Mouse (Mus musculus) ES-E14 (cell line): ENCODE measurements around the gene Gps2. TPM values are rescaled to one million over a fixed set of nuclear protein-coding genes. Genes with fewer than 3 reads are reported as not detected.

Experiments used
- DNase-seq: peaks from one replicate; pipeline ENCODE4 v3.0.0-alpha.2; 2013; ENCODE audit warnings: low read depth, low spot score
- H3K27ac ChIP-seq: 2 replicates; pipeline ENCODE4 v1.5.1; 2012; ENCODE audit warnings: low read depth, mild to moderate bottlenecking, low read length, moderate library complexity, mixed read lengths; ENCODE audit not compliant: poor library complexity, insufficient read depth, severe bottlenecking
- H3K36me3 ChIP-seq: 2 replicates; pipeline ENCODE4 v1.6.1; 2012; ENCODE audit warnings: mild to moderate bottlenecking, low read length, moderate library complexity, mixed read lengths; ENCODE audit not compliant: control insufficient read depth, poor library complexity, insufficient read depth, severe bottlenecking
- H3K4me1 ChIP-seq, 2 experiments: fragments of 150-350 bp in 1 of 2; sonication (generic) in 1 of 2; 2 replicates each; pipeline ENCODE4 v1.6.1; 2012; ENCODE audit warnings: low read length in 2 of 2, mild to moderate bottlenecking in 1 of 2, mixed read lengths in 1 of 2; ENCODE audit not compliant: control insufficient read depth in 2 of 2, insufficient read depth in 2 of 2, poor library complexity in 1 of 2
- H3K4me3 ChIP-seq, 2 experiments: fragments of 150-350 bp in 1 of 2; sonication (generic) in 1 of 2; 2 replicates each; pipeline ENCODE4 v1.5.1; 2012; ENCODE audit warnings: low read length in 2 of 2, low read depth in 1 of 2, mild to moderate bottlenecking in 1 of 2, mixed read lengths in 1 of 2; ENCODE audit not compliant: insufficient read depth in 1 of 2, poor library complexity in 1 of 2, severe bottlenecking in 1 of 2
- H3K9ac ChIP-seq: 2 replicates; pipeline ENCODE4 v1.6.1; 2012; ENCODE audit warnings: low read depth, mild to moderate bottlenecking, low read length, mixed read lengths; ENCODE audit not compliant: poor library complexity, insufficient read depth, severe bottlenecking
- H3K9me3 ChIP-seq: fragments of 150-350 bp; sonication (generic); 2 replicates; pipeline ENCODE4 v1.6.1; 2012; ENCODE audit warnings: low read depth, mild to moderate bottlenecking, low read length; ENCODE audit not compliant: control insufficient read depth, insufficient read depth
- CHD2 ChIP-seq: IDR thresholded peaks from 2 replicates; pipeline ENCODE4 v1.6.1; 2014; ENCODE audit warnings: mild to moderate bottlenecking, low read depth, low read length, inconsistent platforms
- HCFC1 ChIP-seq: IDR thresholded peaks from 2 replicates; pipeline ENCODE4 v1.6.1; 2012; ENCODE audit warnings: low read length, inconsistent platforms, borderline replicate concordance; ENCODE audit not compliant: insufficient read depth
- MAFK ChIP-seq: IDR thresholded peaks from 2 replicates; pipeline ENCODE4 v1.6.1; 2014; ENCODE audit warnings: mild to moderate bottlenecking, low read depth, low read length, inconsistent platforms; ENCODE audit not compliant: insufficient read depth
- ZC3H11A ChIP-seq: IDR thresholded peaks from 2 replicates; pipeline ENCODE4 v1.6.1; 2012; ENCODE audit warnings: low read depth, mild to moderate bottlenecking, inconsistent platforms, low read length, borderline replicate concordance
- ZNF384 ChIP-seq: IDR thresholded peaks from 2 replicates; pipeline ENCODE4 v1.6.1; 2012; ENCODE audit warnings: low read depth, low read length, inconsistent platforms
- in situ Hi-C, 2 experiments: fragments of 600-800 bp; cut with MboI; formaldehyde crosslinking; loops; one replicate each; pipeline ENCODE4 v1.15.1; 2025; ENCODE audit warnings: low sequenced_read_pairs in 2 of 2, inconsistent platforms in 1 of 2; ENCODE audit not compliant: unreplicated experiment in 2 of 2
- total RNA-seq: library from RNA; depleted of rRNA; stranded (reverse); fragments of 300-350 nt; gene quantifications from 2 replicates; pipeline ENCODE4 v1.2.3, GENCODE M21; 2012; rRNA removed

The Gps2 gene
- total RNA-seq, 1 experiment: 15.5 TPM

DNA sequence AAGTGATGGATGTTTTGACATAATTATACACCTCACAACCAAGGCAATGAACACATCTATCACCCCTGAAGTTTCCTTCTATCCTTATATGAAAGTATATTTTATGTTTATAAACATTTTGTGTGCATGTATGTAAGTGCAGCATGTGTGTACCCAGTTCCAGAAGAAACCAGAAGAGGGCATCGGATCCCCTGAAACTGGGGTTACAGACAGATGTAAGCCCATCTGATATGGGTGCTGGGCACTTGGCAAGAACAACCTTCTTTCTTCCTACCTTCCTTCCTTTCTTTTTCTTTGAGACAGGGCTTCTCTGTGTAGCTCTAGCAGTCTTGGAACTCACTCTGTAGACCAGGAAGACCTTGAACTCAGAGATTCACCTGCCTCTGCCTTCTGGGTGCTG, 42.5 kb downstream of the Gps2 start:
- no peak for TF ChIP-seq ZC3H11A
- no peak overlapping the region for H3K27ac ChIP-seq
- no peak for DNase-seq
- no peak overlapping the region for H3K4me3 ChIP-seq
- no peaks in the 10 kb centered on the region for H3K9me3 ChIP-seq
- in situ Hi-C loops: no loop called here
- H3K36me3 ChIP-seq: no peaks in the 10 kb centered on the region
- H3K9ac ChIP-seq: no peak overlapping the region
- no peaks in the 10 kb centered on the region for H3K4me1 ChIP-seq

DNA sequence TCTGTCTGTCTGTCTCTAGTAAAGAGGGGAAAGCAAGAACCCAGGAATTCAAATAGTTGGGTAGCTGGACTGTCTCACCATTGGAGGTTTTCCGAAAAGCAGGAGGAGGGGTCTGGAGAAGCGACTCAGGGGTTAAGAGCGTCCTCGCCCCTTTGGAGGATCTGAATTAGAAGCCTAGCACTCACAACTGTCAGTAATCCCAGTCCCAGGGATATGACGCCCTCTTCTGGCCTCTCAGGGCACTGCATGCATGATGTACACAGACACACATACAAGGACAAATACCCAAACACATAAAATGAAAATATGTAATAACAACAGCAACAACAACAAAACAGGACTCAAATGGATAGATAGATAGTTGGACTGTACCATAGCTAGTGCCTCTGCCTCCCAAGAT, 46.9 kb downstream of the Gps2 start:
- Histone ChIP-seq H3K4me3 (no peak overlapping the region), H3K27ac (no peak overlapping the region), H3K9me3 (no peaks in the 10 kb centered on the region), H3K9ac (no peak overlapping the region), H3K36me3 (no peaks in the 10 kb centered on the region), H3K4me1 (peaks cover 0 to 3% of the 10 kb centered on the region in 2 experiments; a peak in 1 of 4 replicates)
- TF ChIP-seq MAFK (no peak), ZC3H11A (peak; percentile 49; the same call in 1 of the 2 replicates)
- in situ Hi-C loops: no loop called here
- peak; percentile 75 for DNase-seq

DNA sequence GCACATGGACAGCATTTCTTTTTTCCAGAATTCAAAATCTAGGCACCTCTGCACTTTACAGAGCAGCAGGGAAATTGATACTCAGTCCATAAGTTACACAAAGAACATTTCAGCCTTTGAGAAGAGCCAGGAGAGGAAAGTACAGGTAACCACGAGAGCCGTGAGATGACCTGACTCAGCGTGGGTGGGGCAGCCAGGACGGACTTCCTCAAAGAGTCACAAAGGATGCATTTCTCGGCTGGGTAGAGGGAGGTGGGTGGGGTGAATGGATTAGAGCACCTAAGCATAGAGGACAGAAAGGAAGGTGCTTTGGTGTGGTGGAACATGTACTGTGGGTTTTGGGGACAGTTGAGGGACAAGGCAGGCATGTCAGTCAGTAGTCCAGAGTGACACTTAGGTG, 48.2 kb downstream of the Gps2 start:
- DNase-seq: no peak
- H3K4me1 ChIP-seq: peaks cover 0 to 4% of the 10 kb centered on the region in 2 experiments; a peak in 1 of 4 replicates
- H3K4me3 ChIP-seq: no peak overlapping the region
- H3K27ac ChIP-seq: no peak overlapping the region
- no peak overlapping the region for H3K9ac ChIP-seq
- H3K36me3 ChIP-seq: no peaks in the 10 kb centered on the region
- TF ChIP-seq ZC3H11A (no peak), MAFK (0 out of 2 replicates have a peak, but pooled peaks have one; percentile 3)
- H3K9me3 ChIP-seq: no peaks in the 10 kb centered on the region
- in situ Hi-C loops: no loop called here

DNA sequence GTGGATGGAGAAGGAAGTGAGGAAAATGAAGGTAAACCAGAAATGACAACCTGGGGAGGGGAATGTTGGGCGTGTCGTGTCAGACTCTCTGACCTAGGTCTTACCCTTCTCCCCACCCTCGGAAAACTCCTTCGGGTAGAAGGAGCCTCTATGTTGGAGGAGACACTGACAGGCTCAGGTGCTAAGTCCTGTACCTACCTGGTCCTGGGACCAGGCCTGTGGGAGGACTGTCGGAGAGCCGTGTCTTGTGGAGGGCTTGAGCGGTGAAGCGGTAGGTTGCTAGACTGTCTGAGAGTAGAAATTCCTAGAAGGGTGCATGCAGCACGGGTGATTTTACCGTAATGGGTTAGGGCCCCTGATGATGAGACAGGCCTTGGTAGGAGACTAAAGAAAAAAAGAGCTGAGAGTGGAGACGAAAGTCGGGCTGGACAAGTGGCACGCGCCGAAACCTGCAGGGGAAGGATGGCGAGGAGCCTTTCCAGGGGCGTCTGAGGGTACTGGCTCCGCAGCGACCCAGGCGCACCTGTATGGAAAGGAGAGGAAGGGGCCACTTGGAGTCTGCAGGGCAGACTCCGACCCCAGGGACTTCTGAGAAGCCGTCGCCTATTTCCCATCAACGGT, 51.1 kb downstream of the Gps2 start, which contains the start of gene Cldn7:
Gene Cldn7, plus strand, starts transcription at position 130 of the 621 bp plus-strand sequence.
- in situ Hi-C loops: no loop called here
- peaks cover 0 to 8% of the 10 kb centered on the region in 2 experiments; a peak in 1 of 4 replicates for H3K4me1 ChIP-seq
- no peaks in the 10 kb centered on the region for H3K9me3 ChIP-seq
- H3K9ac ChIP-seq: peak within 1 kb of the TSS; percentile 49
- peak within 1 kb of the TSS; percentile 72 for H3K4me3 ChIP-seq
- H3K36me3 ChIP-seq: peaks cover 10% of the 10 kb centered on the region; the same call in 1 of the 2 replicates
- DNase-seq: no peak
- TF ChIP-seq CHD2: no peak
- TF ChIP-seq HCFC1: no peak
- no peak for TF ChIP-seq MAFK
- no peak for TF ChIP-seq ZC3H11A
- no peak for TF ChIP-seq ZNF384
- H3K27ac ChIP-seq: no peak within 1 kb of the TSS

DNA sequence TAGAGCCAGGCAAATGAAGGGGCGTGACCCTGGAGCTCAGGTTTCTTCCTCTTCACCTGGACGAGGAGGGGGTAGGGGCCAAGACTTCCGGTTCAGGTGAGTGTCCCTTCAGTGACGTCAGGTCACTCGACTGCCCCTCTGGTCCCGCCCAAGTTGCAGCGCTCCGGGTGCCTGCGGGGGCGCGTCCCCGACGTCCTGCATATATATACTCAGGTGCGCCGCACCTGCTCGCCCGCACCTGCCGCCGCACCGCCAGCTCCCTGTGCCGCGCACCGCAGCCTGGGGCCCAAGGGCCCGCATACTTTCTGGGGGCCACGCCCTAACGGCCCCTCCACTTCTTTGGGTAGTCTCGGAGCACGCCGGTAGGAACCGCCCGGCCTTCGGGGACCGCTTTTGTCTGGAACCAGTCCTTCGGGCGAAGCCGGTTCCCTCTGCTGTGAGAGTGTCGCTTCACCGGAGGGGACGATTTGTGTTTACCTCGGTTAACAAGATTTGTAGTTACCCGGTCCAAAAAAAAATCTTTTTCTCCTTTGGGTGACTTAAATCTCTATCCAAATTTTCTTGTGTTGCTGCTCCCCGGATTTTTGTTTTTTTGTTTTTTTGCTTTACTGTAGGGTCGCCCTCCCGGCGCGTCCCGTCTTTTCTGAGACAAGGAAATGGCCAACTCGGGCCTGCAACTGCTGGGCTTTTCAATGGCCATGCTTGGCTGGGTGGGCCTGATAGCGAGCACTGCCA, 51.8 kb downstream of the Gps2 start:
- Histone ChIP-seq H3K4me1 (peaks cover 0 to 8% of the 10 kb centered on the region in 2 experiments; a peak in 1 of 4 replicates), H3K27ac (no peak overlapping the region), H3K9me3 (no peaks in the 10 kb centered on the region), H3K4me3 (peak overlapping the region; percentile 72), H3K9ac (peak overlapping the region; percentile 81), H3K36me3 (peaks cover 10% of the 10 kb centered on the region; the same call in 1 of the 2 replicates)
- TF ChIP-seq ZNF384: no peak
- no peak for TF ChIP-seq CHD2
- TF ChIP-seq HCFC1: peak; percentile 44; the same call in 1 of the 2 replicates
- no peak for DNase-seq
- in situ Hi-C loops: no loop called here

Other genes starting within 250 kb of the Gps2 start
- 23.4 and 32.7 TPM in 2 replicates for gene Cd68, start 247.7 kb upstream of the Gps2 start, total RNA-seq
- 1,512 and 1,948 TPM in 2 replicates for gene Eif4a1, start 241.5 kb upstream of the Gps2 start, total RNA-seq
- gene Senp3, start 231.8 kb upstream of the Gps2 start, total RNA-seq: 265 and 282 TPM in 2 replicates
- 8.6 and 11.7 TPM in 2 replicates for gene Tnfsf13, start 228.1 kb upstream of the Gps2 start, total RNA-seq
- 8.7 and 16.1 TPM in 2 replicates for gene Tnfsf12, start 218.0 kb upstream of the Gps2 start, total RNA-seq
- gene Tnfsfm13, start 217.8 kb upstream of the Gps2 start, total RNA-seq: 13.7 and 19.9 TPM in 2 replicates
- 71.9 and 74.2 TPM in 2 replicates for gene Polr2a, start 155.3 kb upstream of the Gps2 start, total RNA-seq
- gene Slc35g3, start 151.9 kb upstream of the Gps2 start, total RNA-seq: 0.22 and 0.48 TPM in 2 replicates
- 1.6 and 3.0 TPM in 2 replicates for gene Zbtb4, start 148.0 kb upstream of the Gps2 start, total RNA-seq
- 3.8 and 5.7 TPM in 2 replicates for gene Chrnb1, start 117.9 kb upstream of the Gps2 start, total RNA-seq
- gene Fgf11, start 112.0 kb upstream of the Gps2 start, total RNA-seq: 0.31 and 0.42 TPM in 2 replicates
- 1.3 and 1.8 TPM in 2 replicates for gene Tmem102, start 108.3 kb upstream of the Gps2 start, total RNA-seq
- not detected in 2 replicates for gene Gm39566, start 98.6 kb upstream of the Gps2 start, total RNA-seq
- not detected in 2 replicates for gene Spem2, start 95.4 kb upstream of the Gps2 start, total RNA-seq
- gene Spem1, start 91.7 kb upstream of the Gps2 start, total RNA-seq: 0.27 TPM in 1 of 2 replicates, not detected in the other
- gene Nlgn2, start 76.1 kb upstream of the Gps2 start, total RNA-seq: 8.9 and 9.5 TPM in 2 replicates
- gene Tmem256, start 75.4 kb upstream of the Gps2 start, total RNA-seq: 88.9 and 90.7 TPM in 2 replicates
- gene Plscr3, start 67.5 kb upstream of the Gps2 start, total RNA-seq: 7.0 and 7.2 TPM in 2 replicates
- 3.4 and 8.1 TPM in 2 replicates for gene Tnk1, start 55.2 kb upstream of the Gps2 start, total RNA-seq
- gene Tmem95, start 35.9 kb upstream of the Gps2 start, total RNA-seq: not detected in 2 replicates
- 3.1 and 5.4 TPM in 2 replicates for gene Kctd11, start 32.5 kb upstream of the Gps2 start, total RNA-seq
- gene Acap1, start 18.3 kb upstream of the Gps2 start, total RNA-seq: 9.6 and 14.7 TPM in 2 replicates
- 3.3 and 5.7 TPM in 2 replicates for gene 2810408A11Rik, start 12.9 kb upstream of the Gps2 start, total RNA-seq
- gene Neurl4, start 12.8 kb upstream of the Gps2 start, total RNA-seq: 66.3 and 98.2 TPM in 2 replicates
- gene Eif5a, start 8.1 kb downstream of the Gps2 start, total RNA-seq: 754 and 926 TPM in 2 replicates
- gene Ybx2, start 21.9 kb downstream of the Gps2 start, total RNA-seq: 3.9 and 6.1 TPM in 2 replicates
- gene Slc2a4, start 34.3 kb downstream of the Gps2 start, total RNA-seq: 2.6 and 4.2 TPM in 2 replicates
- 24.9 and 38.7 TPM in 2 replicates for gene Cldn7, start 50.9 kb downstream of the Gps2 start, total RNA-seq
- gene Ctdnep1, start 67.3 kb downstream of the Gps2 start, total RNA-seq: 33.3 and 41.2 TPM in 2 replicates
- 76.1 and 87.9 TPM in 2 replicates for gene Elp5, start 68.6 kb downstream of the Gps2 start, total RNA-seq
- 57.7 and 70.6 TPM in 2 replicates for gene Gabarap, start 77.3 kb downstream of the Gps2 start, total RNA-seq
- 64.7 and 80.9 TPM in 2 replicates for gene Phf23, start 81.9 kb downstream of the Gps2 start, total RNA-seq
- gene Dvl2, start 86.7 kb downstream of the Gps2 start, total RNA-seq: 47.4 and 70.9 TPM in 2 replicates
- gene Acadvl, start 101.5 kb downstream of the Gps2 start, total RNA-seq: 32.5 and 48.7 TPM in 2 replicates
- 10.8 and 11.4 TPM in 2 replicates for gene Dlg4, start 103.1 kb downstream of the Gps2 start, total RNA-seq
- gene Asgr1, start 140.2 kb downstream of the Gps2 start, total RNA-seq: 0.58 TPM in 1 of 2 replicates, not detected in the other
- gene Asgr2, start 178.8 kb downstream of the Gps2 start, total RNA-seq: 2.0 and 2.1 TPM in 2 replicates
- gene Mgl2, start 216.4 kb downstream of the Gps2 start, total RNA-seq: 0.42 and 1.8 TPM in 2 replicates
- gene Clec10a, start 242.3 kb downstream of the Gps2 start, total RNA-seq: 2.1 and 2.2 TPM in 2 replicates